Mouse (Mus musculus) embryonic facial prominence, embryonic 14.5 days (tissue): ENCODE data around the gene Plcd3. TPM values are rescaled to one million over a fixed set of nuclear protein-coding genes. Genes with fewer than 3 reads are reported as not detected.
A peak's percentile ranks its signal among the peaks of the same experiment; 100 is the strongest.

Experiments
- ATAC-seq: fragments of 200-750 bp; cut with Nextera tagmentation; 2 replicates; pipeline ENCODE4 v1.8.0; 2017; ENCODE audit warnings: low read depth, moderate number of reproducible peaks, moderate TSS enrichment
- DNase-seq: peaks from one replicate; pipeline ENCODE4 v3.0.0-alpha.2; 2015; ENCODE audit warnings: low spot score
- H3K27ac ChIP-seq: fragments of 300-500 bp; sonication (generic); replicated peaks from 2 replicates; pipeline ENCODE4 v1.5.1; 2014; ENCODE audit warnings: low read depth, mild to moderate bottlenecking, low read length, moderate library complexity
- H3K27me3 ChIP-seq: fragments of 300-500 bp; sonication (generic); replicated peaks from 2 replicates; pipeline ENCODE4 v1.6.1; 2014; ENCODE audit warnings: low read length; ENCODE audit not compliant: control insufficient read depth, insufficient read depth
- H3K36me3 ChIP-seq: fragments of 300-500 bp; sonication (generic); 2 replicates; pipeline ENCODE4 v1.6.1; 2014; ENCODE audit warnings: low read length, mixed read lengths; ENCODE audit not compliant: control insufficient read depth, insufficient read depth
- H3K4me1 ChIP-seq: fragments of 300-500 bp; sonication (generic); 2 replicates; pipeline ENCODE4 v1.6.1; 2014; ENCODE audit warnings: antibody characterized with exemption, low read length; ENCODE audit not compliant: control insufficient read depth, insufficient read depth
- H3K4me2 ChIP-seq: fragments of 300-500 bp; sonication (generic); 2 replicates; pipeline ENCODE4 v1.6.1; 2014; ENCODE audit warnings: low read depth, mild to moderate bottlenecking, low read length, moderate library complexity, mixed read lengths
- H3K4me3 ChIP-seq: fragments of 300-500 bp; sonication (generic); 2 replicates; pipeline ENCODE4 v1.5.1; 2014; ENCODE audit warnings: low read depth, mild to moderate bottlenecking, low read length
- H3K9ac ChIP-seq: fragments of 300-500 bp; sonication (generic); 2 replicates; pipeline ENCODE4 v1.6.1; 2014; ENCODE audit warnings: low read depth, mild to moderate bottlenecking, low read length, moderate library complexity, mixed read lengths
- H3K9me3 ChIP-seq: fragments of 300-500 bp; sonication (generic); 2 replicates; pipeline ENCODE4 v1.6.1; 2016; ENCODE audit warnings: low read length; ENCODE audit not compliant: control insufficient read depth
- WGBS: fragments of 180-500 bp; shearing (Covaris S2); extraction: QIAGEN DNeasy Blood & Tissue Kit; methylation state at CpG from one replicate; pipeline ENCODE4 v1.1.7; 2014; 5-methylcytosine and 5-hydroxymethylcytosine counted together
- polyA plus RNA-seq: library from polyadenylated mRNA; unstranded; fragments of >200 nt; fragmentation: Nextera tagmentation; extraction: Ambion mirVana; gene quantifications from 2 replicates; pipeline ENCODE4 v1.2.1, GENCODE M21; 2014

The Plcd3 gene
- polyA plus RNA-seq, 1 experiment from 2014 or later: 3.0 TPM

GRCm38 (mm10) chr11:103105810-103106209 is 4.4 kb upstream of the Plcd3 start:
- no peak overlapping the region for H3K27ac ChIP-seq
- H3K9me3 ChIP-seq: no peaks in the 10 kb centered on the region
- ATAC-seq: no peak
- DNase-seq: no peak
- no peak overlapping the region for H3K4me2 ChIP-seq
- peaks cover 12% of the 10 kb centered on the region; the same call in 1 of the 2 replicates for H3K4me1 ChIP-seq
- H3K4me3 ChIP-seq: no peak overlapping the region
- no peaks in the 10 kb centered on the region for H3K36me3 ChIP-seq
- 83% methylated on average over 5 of the region's 6 CpGs for WGBS
- 0 out of 2 replicates have a peak, but pooled peaks cover 12% of the 10 kb centered on the region for H3K27me3 ChIP-seq
- no peak overlapping the region for H3K9ac ChIP-seq

GRCm38 (mm10) chr11:103105180-103105725 is 3.8 kb upstream of the Plcd3 start:
- no peak overlapping the region for H3K4me3 ChIP-seq
- no peak overlapping the region for H3K9ac ChIP-seq
- ATAC-seq (no peak), DNase-seq (no peak)
- 34% methylated on average over 13 of the region's 14 CpGs for WGBS
- H3K9me3 ChIP-seq: no peaks in the 10 kb centered on the region
- peaks cover 18% of the 10 kb centered on the region for H3K27me3 ChIP-seq
- no peak overlapping the region for H3K4me2 ChIP-seq
- H3K36me3 ChIP-seq: no peaks in the 10 kb centered on the region
- no peak overlapping the region for H3K27ac ChIP-seq
- H3K4me1 ChIP-seq: peaks cover 13% of the 10 kb centered on the region; the same call in 1 of the 2 replicates

- Histone ChIP-seq H3K4me3 (no peak overlapping the region), H3K9ac (no peak overlapping the region), H3K4me2 (no peak overlapping the region), H3K9me3 (no peaks in the 10 kb centered on the region), H3K27ac (no peak overlapping the region), H3K36me3 (no peaks in the 10 kb centered on the region), H3K27me3 (peaks cover 23% of the 10 kb centered on the region), H3K4me1 (peaks cover 13% of the 10 kb centered on the region; the same call in 1 of the 2 replicates)
- 76% methylated on average over 7 of the region's 7 CpGs for WGBS
- DNase-seq: no peak
- no peak for ATAC-seq
These were observed 3.0 kb upstream of the Plcd3 start for GRCm38 (mm10) chr11:103104469-103104868.

GRCm38 (mm10) chr11:103103621-103104020 is 2.2 kb upstream of the Plcd3 start:
- H3K4me1 ChIP-seq: peaks cover 13% of the 10 kb centered on the region
- WGBS: 52% methylated on average over 8 of the region's 8 CpGs
- H3K36me3 ChIP-seq: no peaks in the 10 kb centered on the region
- H3K27me3 ChIP-seq: peaks cover 23% of the 10 kb centered on the region
- H3K9me3 ChIP-seq: no peaks in the 10 kb centered on the region
- 0 out of 2 replicates have a peak overlapping the region, but pooled peaks have one; percentile 58 for H3K9ac ChIP-seq
- peak overlapping the region; percentile 59 for H3K4me3 ChIP-seq
- no peak for DNase-seq
- no peak for ATAC-seq
- H3K4me2 ChIP-seq: peak overlapping the region; percentile 96
- H3K27ac ChIP-seq: no peak overlapping the region

GRCm38 (mm10) chr11:103102725-103103349 is 1.4 kb upstream of the Plcd3 start:
- Histone ChIP-seq H3K4me1 (peaks cover 13% of the 10 kb centered on the region), H3K27ac (no peak overlapping the region), H3K9ac (peak overlapping the region; percentile 58), H3K9me3 (no peaks in the 10 kb centered on the region), H3K36me3 (no peaks in the 10 kb centered on the region), H3K4me3 (peak overlapping the region; percentile 59), H3K4me2 (peak overlapping the region; percentile 96), H3K27me3 (peaks cover 23% of the 10 kb centered on the region)
- DNase-seq (peak; percentile 97), ATAC-seq (peak; percentile 92)
- 1% methylated on average over 30 of the region's 35 CpGs for WGBS

- peak; percentile 50 for DNase-seq
- Histone ChIP-seq H3K27ac (no peak overlapping the region), H3K4me3 (peak overlapping the region; percentile 59), H3K4me2 (peak overlapping the region; percentile 96), H3K9ac (peak overlapping the region; percentile 71), H3K9me3 (no peaks in the 10 kb centered on the region), H3K27me3 (peaks cover 23% of the 10 kb centered on the region), H3K4me1 (peaks cover 19% of the 10 kb centered on the region), H3K36me3 (no peaks in the 10 kb centered on the region)
- ATAC-seq: peak; percentile 31; the same call in 1 of the 2 replicates
- 4% methylated on average over 30 of the region's 30 CpGs for WGBS
These were observed 526 bp upstream of the Plcd3 start for GRCm38 (mm10) chr11:103101866-103102501.

GRCm38 (mm10) chr11:103100361-103100760 is 1.1 kb downstream of the Plcd3 start:
- no peak overlapping the region for H3K27ac ChIP-seq
- no peak overlapping the region for H3K9ac ChIP-seq
- no peak overlapping the region; the same call in 1 of the 2 replicates for H3K4me3 ChIP-seq
- no peaks in the 10 kb centered on the region for H3K36me3 ChIP-seq
- peaks cover 23% of the 10 kb centered on the region for H3K27me3 ChIP-seq
- no peak for DNase-seq
- H3K4me1 ChIP-seq: peaks cover 20% of the 10 kb centered on the region
- no peak for ATAC-seq
- no peaks in the 10 kb centered on the region for H3K9me3 ChIP-seq
- H3K4me2 ChIP-seq: no peak overlapping the region
- WGBS: 74% methylated on average over 8 of the region's 8 CpGs

- no peaks in the 10 kb centered on the region for H3K36me3 ChIP-seq
- no peak overlapping the region for H3K4me3 ChIP-seq
- no peak overlapping the region for H3K4me2 ChIP-seq
- WGBS: 45% methylated on average over 12 of the region's 12 CpGs
- peaks cover 23% of the 10 kb centered on the region for H3K27me3 ChIP-seq
- no peak for ATAC-seq
- H3K27ac ChIP-seq: no peak overlapping the region
- no peak for DNase-seq
- H3K9me3 ChIP-seq: no peaks in the 10 kb centered on the region
- peaks cover 20% of the 10 kb centered on the region for H3K4me1 ChIP-seq
- no peak overlapping the region for H3K9ac ChIP-seq
These were observed 2.0 kb downstream of the Plcd3 start for GRCm38 (mm10) chr11:103099352-103099940.
